Mouse (Mus musculus) megakaryocyte, embryonic 14.5 days (primary cell): Measurements from ENCODE around the gene Ccdc113. TPM values are rescaled to one million over a fixed set of nuclear protein-coding genes. Genes with fewer than 3 reads are reported as not detected.

Experiments used
- H3K27me3 ChIP-seq: replicated peaks from 2 replicates; pipeline ENCODE3; 2012; ENCODE audit warnings: inconsistent platforms
- H3K36me3 ChIP-seq: replicated peaks from 2 replicates; pipeline ENCODE3; 2012; ENCODE audit warnings: low read length, inconsistent platforms, mixed read lengths
- H3K4me1 ChIP-seq: 2 replicates; pipeline ENCODE4 v1.6.1; 2012; ENCODE audit warnings: inconsistent platforms
- H3K4me3 ChIP-seq: replicated peaks from 2 replicates; pipeline ENCODE3; 2012; ENCODE audit warnings: moderate library complexity, mild to moderate bottlenecking, inconsistent platforms
- H3K9me3 ChIP-seq: 2 replicates; pipeline ENCODE4 v1.6.1; 2012; ENCODE audit warnings: inconsistent platforms
- FLI1 ChIP-seq: IDR thresholded peaks from 2 replicates; pipeline ENCODE4 v1.6.1; 2012; ENCODE audit warnings: low read length, inconsistent platforms, mixed read lengths
- GATA1 ChIP-seq: IDR thresholded peaks from 3 replicates; pipeline ENCODE4 v1.6.1; 2012; ENCODE audit warnings: mixed read lengths, low read length, inconsistent platforms, borderline replicate concordance
- polyA plus RNA-seq: library from polyadenylated mRNA; stranded (reverse); fragments of >175 nt; gene quantifications from 2 replicates; pipeline ENCODE4 v1.2.3, GENCODE M21; 2012; ENCODE audit warnings: low replicate concordance; ENCODE audit not compliant: insufficient read depth

The Ccdc113 gene
- polyA plus RNA-seq, 1 experiment, result not detected

DNA sequence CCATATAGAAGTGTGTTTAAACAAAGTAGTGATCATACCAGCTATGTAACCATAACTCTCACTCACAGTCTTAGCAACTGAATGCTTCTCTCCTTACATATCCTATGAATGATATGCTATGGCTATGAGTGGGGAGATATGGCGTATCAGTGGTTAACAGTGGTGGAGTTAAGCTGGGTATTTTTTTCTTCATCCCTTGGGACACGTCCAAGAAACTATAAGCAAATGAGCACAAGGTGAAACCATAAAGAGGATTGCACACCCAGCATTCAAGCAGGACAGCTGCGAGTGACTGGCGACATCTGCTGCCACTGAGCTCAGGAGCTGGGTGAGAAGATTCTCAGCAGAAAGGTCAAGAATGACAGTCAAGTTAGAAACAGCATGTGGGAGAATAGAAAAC lies 32.3 kb downstream of the Ccdc113 start:
- H3K27me3 ChIP-seq, result peaks cover 12% of the 10 kb centered on the region
- TF ChIP-seq GATA1 (no peak), FLI1 (no peak)
- no peaks in the 10 kb centered on the region for H3K4me1 ChIP-seq
- H3K4me3 ChIP-seq, result no peak overlapping the region
- no peaks in the 10 kb centered on the region for H3K9me3 ChIP-seq
- no peaks in the 10 kb centered on the region for H3K36me3 ChIP-seq

DNA sequence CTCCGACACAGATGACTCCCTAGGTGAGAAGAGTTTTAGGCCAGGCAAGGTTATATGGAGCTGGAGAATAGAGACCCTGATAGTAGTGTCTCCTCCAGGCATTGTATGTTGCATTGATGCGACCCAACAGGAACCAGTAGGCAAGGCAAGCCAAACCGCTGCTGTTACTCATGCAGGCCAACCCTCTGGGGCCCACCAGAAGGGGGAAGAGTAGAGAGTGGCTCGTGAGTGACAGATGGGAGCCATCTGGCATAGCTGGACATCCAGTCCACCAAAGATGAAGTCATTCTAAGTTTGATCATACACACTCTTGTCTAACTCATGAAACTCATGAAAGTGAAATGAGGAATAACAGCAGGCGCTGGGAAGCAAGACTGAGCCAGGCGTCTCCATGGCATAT lies 32.9 kb downstream of the Ccdc113 start:
- Histone ChIP-seq H3K4me1 (no peaks in the 10 kb centered on the region), H3K36me3 (no peaks in the 10 kb centered on the region), H3K9me3 (no peaks in the 10 kb centered on the region), H3K4me3 (no peak overlapping the region), H3K27me3 (peaks cover 8% of the 10 kb centered on the region)
- TF ChIP-seq FLI1 (no peak), GATA1 (no peak)

GRCm38 (mm10) chr8:95573146-95573545 lies 39.3 kb downstream of the Ccdc113 start:
- Histone ChIP-seq H3K4me3 (no peak overlapping the region), H3K27me3 (peaks cover 17% of the 10 kb centered on the region), H3K36me3 (no peaks in the 10 kb centered on the region), H3K9me3 (no peaks in the 10 kb centered on the region), H3K4me1 (peaks cover 5% of the 10 kb centered on the region)
- TF ChIP-seq GATA1 (no peak), FLI1 (no peak)

DNA sequence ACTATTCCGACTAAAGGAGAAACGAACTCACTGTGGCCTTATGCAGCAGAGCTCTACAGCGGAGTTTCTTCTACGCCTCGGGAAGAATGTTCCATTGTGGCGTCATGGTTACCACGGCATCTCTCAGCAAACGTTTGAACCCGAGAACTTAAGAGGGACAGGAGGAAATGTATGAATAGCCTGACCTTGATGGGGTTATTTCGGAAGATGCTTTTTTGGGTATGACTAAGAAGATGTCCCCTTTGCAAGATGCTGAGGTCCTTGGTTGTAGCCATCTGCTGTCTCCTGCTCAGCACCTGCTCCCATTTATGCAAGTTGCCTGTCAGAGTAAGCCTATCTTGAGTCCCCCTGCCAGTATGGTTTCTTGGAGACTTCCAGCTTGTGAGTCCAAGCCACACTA lies 42.4 kb downstream of the Ccdc113 start, which contains the start of gene Prss54:
Gene Prss54, minus strand, starts transcription at position 101 of the 400 bp plus-strand sequence.
- Histone ChIP-seq H3K36me3 (no peaks in the 10 kb centered on the region), H3K27me3 (peaks cover 14% of the 10 kb centered on the region), H3K9me3 (no peaks in the 10 kb centered on the region), H3K4me3 (no peak within 1 kb of the TSS), H3K4me1 (peaks cover 5% of the 10 kb centered on the region)
- no peak for TF ChIP-seq GATA1
- TF ChIP-seq FLI1, result no peak

GRCm38 (mm10) chr8:95587339-95587738 lies 53.5 kb downstream of the Ccdc113 start:
- TF ChIP-seq FLI1 (no peak), GATA1 (no peak)
- no peaks in the 10 kb centered on the region for H3K27me3 ChIP-seq
- H3K36me3 ChIP-seq, result no peaks in the 10 kb centered on the region
- no peak overlapping the region for H3K4me3 ChIP-seq
- H3K9me3 ChIP-seq, result peaks cover 18% of the 10 kb centered on the region
- H3K4me1 ChIP-seq, result peaks cover 3% of the 10 kb centered on the region; the same call in 1 of the 2 replicates

- Histone ChIP-seq H3K4me1 (peaks cover 10% of the 10 kb centered on the region; the same call in 1 of the 2 replicates), H3K9me3 (peaks cover 18% of the 10 kb centered on the region)
- TF ChIP-seq FLI1 (no peak), GATA1 (no peak)
Measured at GRCm38 (mm10) chr8:95589282-95589681, 55.4 kb downstream of the Ccdc113 start.

GRCm38 (mm10) chr8:95590539-95590938 lies 56.7 kb downstream of the Ccdc113 start:
- TF ChIP-seq GATA1 (no peak), FLI1 (no peak)
- Histone ChIP-seq H3K4me1 (peaks cover 10% of the 10 kb centered on the region; the same call in 1 of the 2 replicates), H3K36me3 (no peaks in the 10 kb centered on the region)

More at GRCm38 (mm10) chr8:95589282-95589681, 55.4 kb downstream of the Ccdc113 start:
- no peaks in the 10 kb centered on the region for H3K27me3 ChIP-seq
- H3K36me3 ChIP-seq, result no peaks in the 10 kb centered on the region
- no peak overlapping the region for H3K4me3 ChIP-seq

DNA sequence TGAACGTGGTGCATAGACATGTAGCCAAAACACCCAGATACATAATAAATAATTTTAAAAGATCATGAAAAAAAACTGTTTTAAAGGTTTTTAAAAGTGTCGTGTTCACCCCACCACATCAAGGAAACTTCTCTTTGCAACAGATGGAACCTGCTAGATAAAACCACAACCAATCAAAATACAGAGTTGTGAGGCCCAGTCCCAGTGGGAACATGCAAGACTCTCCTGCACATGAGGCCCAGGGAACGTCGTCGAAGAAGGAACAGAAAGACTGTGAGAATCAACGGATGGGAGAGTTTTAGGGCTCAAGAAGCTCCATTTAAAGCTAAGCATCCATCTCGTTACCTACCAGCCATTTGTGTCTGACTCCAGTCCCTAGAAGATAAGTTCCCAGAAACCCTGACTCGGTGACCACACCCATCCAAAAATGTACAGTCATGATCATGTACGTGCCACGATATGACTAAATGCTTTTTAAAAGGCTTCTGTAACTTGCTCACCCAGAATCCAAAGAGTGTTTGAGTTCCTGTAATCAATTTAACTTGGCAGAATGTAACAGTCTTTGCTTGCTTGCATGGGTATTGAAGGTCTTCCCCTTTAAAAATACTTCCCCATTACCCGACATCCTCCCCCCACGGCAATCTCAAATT lies 58.4 kb downstream of the Ccdc113 start:
- Histone ChIP-seq H3K27me3 (peaks cover 5% of the 10 kb centered on the region), H3K36me3 (no peaks in the 10 kb centered on the region), H3K9me3 (peaks cover 18% of the 10 kb centered on the region), H3K4me3 (no peak overlapping the region), H3K4me1 (peaks cover 10% of the 10 kb centered on the region; the same call in 1 of the 2 replicates)
- TF ChIP-seq GATA1 (no peak), FLI1 (no peak)

More at GRCm38 (mm10) chr8:95590539-95590938, 56.7 kb downstream of the Ccdc113 start:
- Histone ChIP-seq H3K9me3 (peaks cover 18% of the 10 kb centered on the region), H3K27me3 (peaks cover 1% of the 10 kb centered on the region), H3K4me3 (no peak overlapping the region)

- Histone ChIP-seq H3K9me3 (peaks cover 9% of the 10 kb centered on the region), H3K27me3 (peaks cover 5% of the 10 kb centered on the region), H3K4me1 (peaks cover 10% of the 10 kb centered on the region; the same call in 1 of the 2 replicates), H3K4me3 (peak overlapping the region; percentile 1), H3K36me3 (no peaks in the 10 kb centered on the region)
- TF ChIP-seq FLI1, result no peak
- no peak for TF ChIP-seq GATA1
Measured at GRCm38 (mm10) chr8:95593439-95594393, 59.8 kb downstream of the Ccdc113 start.
